Mouse (Mus musculus): ENCODE results near the gene Cmss1.

Cmss1 gene

GRCm38 (mm10) chr16:57378631-57379330 lies 227.9 kb downstream of the Cmss1 start:
- no peak for DNase-seq

GRCm38 (mm10) chr16:57375248-57375837 lies 231.3 kb downstream of the Cmss1 start:
- no peak for DNase-seq

- DNase-seq: no peak
These were observed 234.5 kb downstream of the Cmss1 start for GRCm38 (mm10) chr16:57372156-57372555.

- DNase-seq: no peak
These were observed 236.7 kb downstream of the Cmss1 start for GRCm38 (mm10) chr16:57369846-57370496.

GRCm38 (mm10) chr16:57366941-57367694 lies 239.5 kb downstream of the Cmss1 start:
- DNase-seq: no peak

- DNase-seq: no peak
These were observed 240.5 kb downstream of the Cmss1 start for GRCm38 (mm10) chr16:57366141-57366540.

GRCm38 (mm10) chr16:57364498-57364897 lies 242.2 kb downstream of the Cmss1 start:
- DNase-seq: no peak

GRCm38 (mm10) chr16:57362679-57363401 lies 243.8 kb downstream of the Cmss1 start:
- peak; percentile 48 for DNase-seq

GRCm38 (mm10) chr16:57360785-57361184 lies 245.9 kb downstream of the Cmss1 start:
- DNase-seq: no peak

GRCm38 (mm10) chr16:57359251-57359650 lies 247.4 kb downstream of the Cmss1 start:
- DNase-seq: no peak

GRCm38 (mm10) chr16:57357011-57357410 lies 249.7 kb downstream of the Cmss1 start:
- DNase-seq: no peak

- DNase-seq: no peak
These were observed 250.2 kb downstream of the Cmss1 start for GRCm38 (mm10) chr16:57356454-57356853.

GRCm38 (mm10) chr16:57353932-57354331 lies 252.7 kb downstream of the Cmss1 start:
- no peak for DNase-seq

GRCm38 (mm10) chr16:57353166-57353721 lies 253.4 kb downstream of the Cmss1 start:
- no peak for DNase-seq

- DNase-seq: no peak
These were observed 253.9 kb downstream of the Cmss1 start, which contains the start of gene Filip1l for GRCm38 (mm10) chr16:57352751-57353150. Gene Filip1l (plus strand): TSS chr16:57353093.

- DNase-seq: no peak
These were observed 257.0 kb downstream of the Cmss1 start for GRCm38 (mm10) chr16:57349689-57350088.

- peak; percentile 32 for DNase-seq
These were observed 257.6 kb downstream of the Cmss1 start for GRCm38 (mm10) chr16:57349039-57349438.

- no peak for DNase-seq
These were observed 260.4 kb downstream of the Cmss1 start for GRCm38 (mm10) chr16:57346258-57346657.

- no peak for DNase-seq
These were observed 266.1 kb downstream of the Cmss1 start for GRCm38 (mm10) chr16:57340613-57340898.

- DNase-seq: no peak
These were observed 266.7 kb downstream of the Cmss1 start for GRCm38 (mm10) chr16:57339765-57340612.

GRCm38 (mm10) chr16:57336770-57337423 lies 269.8 kb downstream of the Cmss1 start:
- DNase-seq: no peak

Data from cerebellum, adult 11-12 months (tissue).